Mouse (Mus musculus) kidney, embryonic 16.5 days (tissue): Measurements from ENCODE around the gene Klkb1. TPM values are rescaled to one million over a fixed set of nuclear protein-coding genes. Genes with fewer than 3 reads are reported as not detected.

Source experiments
- polyA plus RNA-seq: library from polyadenylated mRNA; unstranded; fragments of >200 nt; fragmentation: Nextera tagmentation; extraction: Ambion mirVana; gene quantifications from 2 replicates; pipeline ENCODE4 v1.2.1, GENCODE M21; 2015

Gene Klkb1
- polyA plus RNA-seq, 1 experiment from 2014 or later, result 0.22 TPM

Other genes with a start within 250 kb of the Klkb1 start
- not detected in 2 replicates for gene Mtnr1a, start 225.7 kb downstream of the Klkb1 start, polyA plus RNA-seq
- 0.08 and 0.11 TPM in 2 replicates for gene F11, start 32.8 kb downstream of the Klkb1 start, polyA plus RNA-seq
- 0.28 TPM in 1 of 2 replicates, not detected in the other for gene Gm45753, start 13.6 kb upstream of the Klkb1 start, polyA plus RNA-seq
- gene Cyp4v3, start 38.4 kb upstream of the Klkb1 start, polyA plus RNA-seq, result 1.3 and 1.6 TPM in 2 replicates
- 44.4 and 52.0 TPM in 2 replicates for gene Fam149a, start 87.4 kb upstream of the Klkb1 start, polyA plus RNA-seq
- 3.1 and 3.9 TPM in 2 replicates for gene Tlr3, start 116.2 kb upstream of the Klkb1 start, polyA plus RNA-seq
- gene Sorbs2, start 212.9 kb upstream of the Klkb1 start, polyA plus RNA-seq, result 35.5 and 42.5 TPM in 2 replicates